Comparison of ENCODE assay signal across 9 mouse cellular contexts in the genomic region with DNA sequence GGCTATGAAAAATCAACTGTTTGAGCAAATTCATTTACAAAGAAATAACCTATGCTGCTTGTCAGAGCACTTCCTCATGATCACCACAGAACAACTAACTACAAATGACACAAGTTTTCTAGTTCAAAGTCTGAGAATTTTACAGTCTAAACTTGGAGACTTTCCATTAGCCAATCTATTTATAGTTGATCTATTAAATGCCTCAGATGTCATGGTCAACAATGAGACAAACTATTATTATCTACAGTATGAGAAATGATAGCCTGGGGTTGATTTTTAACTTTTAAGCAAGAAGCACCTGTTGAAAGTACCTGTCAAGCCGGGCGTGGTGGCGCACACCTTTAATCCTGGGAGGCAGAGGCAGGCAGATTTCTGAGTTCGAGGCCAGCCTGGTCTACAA. TPM values are rescaled to one million over a fixed set of nuclear protein-coding genes. Genes with fewer than 3 reads are reported as not detected.
DNase-seq lines count a peak whose midpoint lies in the region; ATAC-seq and TF ChIP-seq lines count a peak whose summit lies in the region.
"Had no signal": no experiment of that assay in that cellular context is flagged by ENCODE, and none has a peak within 500 bp of the region (broad histone marks: within the 10 kb centered on the region; RNA-seq: fewer than 3 reads in every experiment).

No protein-coding gene starts in this region.

- peaks cover 21% of the 10 kb centered on the region for H3K36me3 ChIP-seq in heart, embryonic 14.5 days (ENCODE audit: control insufficient read depth, insufficient read depth, low read length)
- peaks cover 19% of the 10 kb centered on the region for H3K36me3 ChIP-seq in lung, embryonic 14.5 days (ENCODE audit: insufficient read depth)
- H3K36me3 ChIP-seq in embryonic facial prominence, embryonic 14.5 days (ENCODE audit: control insufficient read depth, insufficient read depth, low read length): peaks cover 27% of the 10 kb centered on the region
- H3K36me3 ChIP-seq in liver, embryonic 16.5 days (ENCODE audit: control insufficient read depth, insufficient read depth): peaks cover 16% of the 10 kb centered on the region

- H3K4me2 ChIP-seq in heart, embryonic 14.5 days (ENCODE audit: low read length): peak overlapping the region; percentile 79
- H3K4me2 ChIP-seq in lung, embryonic 14.5 days: peak overlapping the region; percentile 67
- peak overlapping the region; percentile 64; the same call in 1 of the 2 replicates for H3K4me2 ChIP-seq in embryonic facial prominence, embryonic 14.5 days (ENCODE audit: low read depth, low read length)
- H3K4me2 ChIP-seq in liver, embryonic 16.5 days (ENCODE audit: low read depth, low read length): peak overlapping the region; percentile 74

- no peaks in the 10 kb centered on the region for H3K27me3 ChIP-seq in heart, embryonic 14.5 days (ENCODE audit: control insufficient read depth, insufficient read depth, low read length)
- no peaks in the 10 kb centered on the region for H3K27me3 ChIP-seq in lung, embryonic 14.5 days (ENCODE audit: insufficient read depth, low read length)
- no peaks in the 10 kb centered on the region for H3K27me3 ChIP-seq in embryonic facial prominence, embryonic 14.5 days (replicated peaks; ENCODE audit: control insufficient read depth, insufficient read depth, low read length)
- no peaks in the 10 kb centered on the region for H3K27me3 ChIP-seq in liver, embryonic 16.5 days (ENCODE audit: control insufficient read depth, insufficient read depth, low read depth, low read length)

- peaks cover 2 to 7% of the 10 kb centered on the region in 2 experiments; a peak in 2 of 4 replicates for H3K4me1 ChIP-seq in heart, embryonic 14.5 days (ENCODE audit: control insufficient read depth in 2 of 2, insufficient read depth in 2 of 2, low read length in 2 of 2)
- no peaks in the 10 kb centered on the region for H3K4me1 ChIP-seq in lung, embryonic 14.5 days (ENCODE audit: insufficient read depth)
- no peaks in the 10 kb centered on the region for H3K4me1 ChIP-seq in embryonic facial prominence, embryonic 14.5 days (ENCODE audit: control insufficient read depth, insufficient read depth, low read length)
- peaks cover 14% of the 10 kb centered on the region for H3K4me1 ChIP-seq in liver, embryonic 16.5 days (ENCODE audit: control insufficient read depth, low read depth, low read length)

- no peak overlapping the region for H3K9ac ChIP-seq in heart, embryonic 14.5 days (ENCODE audit: low read length)
- H3K9ac ChIP-seq in lung, embryonic 14.5 days: no peak overlapping the region
- no peak overlapping the region for H3K9ac ChIP-seq in embryonic facial prominence, embryonic 14.5 days (ENCODE audit: low read depth, low read length)
- H3K9ac ChIP-seq in liver, embryonic 16.5 days (ENCODE audit: low read depth, low read length): no peak overlapping the region

- no peak overlapping the region for H3K27ac ChIP-seq in heart, embryonic 14.5 days (replicated peaks in 1 of 2; ENCODE audit: control insufficient read depth in 1 of 2, insufficient read depth in 1 of 2, low read depth in 2 of 2, low read length in 2 of 2)
- no peak overlapping the region for H3K27ac ChIP-seq in lung, embryonic 14.5 days (ENCODE audit: low read depth)
- H3K27ac ChIP-seq in embryonic facial prominence, embryonic 14.5 days (replicated peaks; ENCODE audit: low read depth, low read length): no peak overlapping the region
- H3K27ac ChIP-seq in liver, embryonic 16.5 days (ENCODE audit: low read length): no peak overlapping the region

- H3K4me3 ChIP-seq in heart, embryonic 14.5 days (ENCODE audit: control insufficient read depth in 1 of 2, insufficient read depth in 1 of 2, low read depth in 1 of 2, low read length in 2 of 2): no peak overlapping the region
- no peak overlapping the region for H3K4me3 ChIP-seq in lung, embryonic 14.5 days (ENCODE audit: low read depth, low read length)
- no peak overlapping the region for H3K4me3 ChIP-seq in embryonic facial prominence, embryonic 14.5 days (ENCODE audit: low read depth, low read length)
- H3K4me3 ChIP-seq in liver, embryonic 16.5 days (ENCODE audit: low read depth, low read length): peak overlapping the region; percentile 98

- WGBS in heart, embryonic 14.5 days: 96% methylated on average over 4 of the region's 4 CpGs
- WGBS in lung, embryonic 14.5 days: 95% methylated on average over 4 of the region's 4 CpGs
- WGBS in embryonic facial prominence, embryonic 14.5 days: 96% methylated on average over 4 of the region's 4 CpGs
- 87% methylated on average over 4 of the region's 4 CpGs for WGBS in liver, embryonic 16.5 days (ENCODE audit: insufficient replicate concordance)

- DNase-seq in heart, adult 18-20 months: no peak
- no peak for DNase-seq in lung, embryonic 14.5 days
- no peak for DNase-seq in lung, postnatal 36 days
- no peak for DNase-seq in embryonic facial prominence, embryonic 14.5 days (ENCODE audit: low spot score)
- no peak for DNase-seq in frontal cortex, adult 2 months (ENCODE audit: extremely low spot score in 1 of 2, low spot score in 1 of 2)
- DNase-seq in cerebellum, adult 18-20 months: no peak
- DNase-seq: cerebellum, postnatal 10 days had no signal

- ATAC-seq in heart, embryonic 14.5 days (ENCODE audit: insufficient number of reproducible peaks, insufficient read depth, low FRiP score, low read depth): no peak
- ATAC-seq in lung, embryonic 14.5 days (ENCODE audit: insufficient read depth): no peak
- ATAC-seq in embryonic facial prominence, embryonic 14.5 days (ENCODE audit: low read depth): no peak
- ATAC-seq in liver, embryonic 16.5 days (ENCODE audit: low read depth): no peak

- no peak for TF ChIP-seq CTCF in lung, embryonic 14.5 days (IDR thresholded peaks at IDR 0.05; ENCODE audit: low read depth)

- H3K9me3 ChIP-seq in heart, embryonic 14.5 days (ENCODE audit: control insufficient read depth, low read length): no peaks in the 10 kb centered on the region
- no peaks in the 10 kb centered on the region for H3K9me3 ChIP-seq in lung, embryonic 14.5 days (ENCODE audit: low read depth, low read length)
- H3K9me3 ChIP-seq in embryonic facial prominence, embryonic 14.5 days (ENCODE audit: control insufficient read depth, low read length): no peaks in the 10 kb centered on the region
- H3K9me3 ChIP-seq in liver, embryonic 16.5 days (replicated peaks; ENCODE audit: control insufficient read depth, low read length): no peaks in the 10 kb centered on the region

RNA-seq across cellular contexts. Expression of gene H2afv, which starts 1.7 kb away (rescaled TPM):
- 377 and 424 TPM in 2 replicates for polyA plus RNA-seq in heart, embryonic 14.5 days (2014; fragmentation: Nextera tagmentation; extraction: Ambion mirVana)
- total RNA-seq in heart, adult 18-20 months (2021): 10 to 100 TPM; 71.4 to 86.8 TPM
- polyA plus RNA-seq in lung, embryonic 14.5 days (2014; fragmentation: Nextera tagmentation; extraction: Ambion mirVana): 562 and 581 TPM in 2 replicates
- 428 and 463 TPM in 2 replicates for polyA plus RNA-seq in embryonic facial prominence, embryonic 14.5 days (2014; fragmentation: Nextera tagmentation; extraction: Ambion mirVana)
- 116 and 120 TPM in 2 replicates for polyA plus RNA-seq in liver, embryonic 16.5 days (2015; fragmentation: Nextera tagmentation; extraction: Ambion mirVana)
- 75.0 and 80.7 TPM in 2 replicates for polyA plus RNA-seq in frontal cortex, adult 2 months (2012; rRNA removed)

RNA-seq across cellular contexts. Expression of gene Ppia, which starts 27.3 kb away (rescaled TPM):
- polyA plus RNA-seq in heart, embryonic 14.5 days (2014; fragmentation: Nextera tagmentation; extraction: Ambion mirVana): 4,253 and 4,441 TPM in 2 replicates
- total RNA-seq in heart, adult 18-20 months (2021): 100 to 1,000 TPM; 304 to 366 TPM
- 6,177 and 6,257 TPM in 2 replicates for polyA plus RNA-seq in lung, embryonic 14.5 days (2014; fragmentation: Nextera tagmentation; extraction: Ambion mirVana)
- polyA plus RNA-seq in embryonic facial prominence, embryonic 14.5 days (2014; fragmentation: Nextera tagmentation; extraction: Ambion mirVana): 4,672 and 4,857 TPM in 2 replicates
- polyA plus RNA-seq in liver, embryonic 16.5 days (2015; fragmentation: Nextera tagmentation; extraction: Ambion mirVana): 2,023 and 2,306 TPM in 2 replicates
- polyA plus RNA-seq in frontal cortex, adult 2 months (2012; rRNA removed): 2,434 and 2,505 TPM in 2 replicates

RNA-seq across cellular contexts. Expression of gene Purb, which starts 33.2 kb away (rescaled TPM):
- polyA plus RNA-seq in heart, embryonic 14.5 days (2014; fragmentation: Nextera tagmentation; extraction: Ambion mirVana): 21.8 and 24.3 TPM in 2 replicates
- 10 to 100 TPM; 29.5 to 31.0 TPM for total RNA-seq in heart, adult 18-20 months (2021)
- polyA plus RNA-seq in lung, embryonic 14.5 days (2014; fragmentation: Nextera tagmentation; extraction: Ambion mirVana): 25.9 and 27.9 TPM in 2 replicates
- 28.8 and 29.2 TPM in 2 replicates for polyA plus RNA-seq in embryonic facial prominence, embryonic 14.5 days (2014; fragmentation: Nextera tagmentation; extraction: Ambion mirVana)
- 7.3 TPM in 2 replicates for polyA plus RNA-seq in liver, embryonic 16.5 days (2015; fragmentation: Nextera tagmentation; extraction: Ambion mirVana)
- polyA plus RNA-seq in frontal cortex, adult 2 months (2012; rRNA removed): 102 and 103 TPM in 2 replicates

RNA-seq across cellular contexts. Expression of gene Zmiz2, which starts 53.7 kb away (rescaled TPM):
- 8.2 and 9.1 TPM in 2 replicates for polyA plus RNA-seq in heart, embryonic 14.5 days (2014; fragmentation: Nextera tagmentation; extraction: Ambion mirVana)
- 10 to 100 TPM; 33.8 to 37.0 TPM for total RNA-seq in heart, adult 18-20 months (2021)
- 11.8 and 12.9 TPM in 2 replicates for polyA plus RNA-seq in lung, embryonic 14.5 days (2014; fragmentation: Nextera tagmentation; extraction: Ambion mirVana)
- 11.2 and 12.4 TPM in 2 replicates for polyA plus RNA-seq in embryonic facial prominence, embryonic 14.5 days (2014; fragmentation: Nextera tagmentation; extraction: Ambion mirVana)
- 3.3 and 3.7 TPM in 2 replicates for polyA plus RNA-seq in liver, embryonic 16.5 days (2015; fragmentation: Nextera tagmentation; extraction: Ambion mirVana)
- 119 and 134 TPM in 2 replicates for polyA plus RNA-seq in frontal cortex, adult 2 months (2012; rRNA removed)
